25 mouse cellular contexts compared by ENCODE assay signal in genomic region chr2:170135820-170136219, GRCm38 (mm10).
"Had no signal": no experiment of that assay in that cellular context is flagged by ENCODE, and none has a peak within 500 bp of the region (broad histone marks: within the 10 kb centered on the region; RNA-seq: fewer than 3 reads in every experiment).

No protein-coding gene starts in this region.

- H3K9me3 ChIP-seq: heart, embryonic 13.5 days; heart, embryonic 15.5 days; hindbrain, embryonic 13.5 days; hindbrain, embryonic 15.5 days; kidney, embryonic 15.5 days; limb, embryonic 13.5 days; limb, embryonic 15.5 days; liver, embryonic 12.5 days had no signal

- H3K4me3 ChIP-seq: heart, embryonic 13.5 days; heart, embryonic 15.5 days; hindbrain, embryonic 13.5 days; hindbrain, embryonic 15.5 days; kidney, embryonic 15.5 days; limb, embryonic 13.5 days; limb, embryonic 15.5 days; liver, embryonic 12.5 days had no signal

- H3K36me3 ChIP-seq: heart, embryonic 13.5 days; heart, embryonic 15.5 days; hindbrain, embryonic 13.5 days; hindbrain, embryonic 15.5 days; kidney, embryonic 15.5 days; limb, embryonic 13.5 days; limb, embryonic 15.5 days; liver, embryonic 12.5 days had no signal

- DNase-seq: gastrocnemius, postnatal 10 days; gastrocnemius, postnatal 25 days; heart, adult 18-20 months; heart, postnatal 14 days; kidney, adult 11 months; kidney, adult 2 months; kidney, adult 9 months; kidney, postnatal 14 days; kidney, postnatal 36 days; layer of hippocampus, adult 9-11 months; layer of hippocampus, postnatal 36 days; left cerebral cortex, postnatal 4 days had no signal

- H3K9ac ChIP-seq: heart, embryonic 13.5 days; heart, embryonic 15.5 days; hindbrain, embryonic 13.5 days; hindbrain, embryonic 15.5 days; kidney, embryonic 15.5 days; limb, embryonic 13.5 days; limb, embryonic 15.5 days; liver, embryonic 12.5 days; liver, embryonic 14.5 days had no signal

- H3K4me2 ChIP-seq: heart, embryonic 11.5 days; heart, embryonic 13.5 days; heart, embryonic 15.5 days; hindbrain, embryonic 13.5 days; hindbrain, embryonic 15.5 days; kidney, embryonic 15.5 days; limb, embryonic 13.5 days; limb, embryonic 15.5 days; liver, embryonic 12.5 days had no signal

- H3K27ac ChIP-seq: heart, embryonic 13.5 days; heart, embryonic 15.5 days; hindbrain, embryonic 13.5 days; hindbrain, embryonic 15.5 days; hindbrain, postnatal 0 days; kidney, embryonic 15.5 days; kidney, postnatal 0 days; limb, embryonic 13.5 days; limb, embryonic 15.5 days; liver, embryonic 14.5 days had no signal

- ATAC-seq: hindbrain, postnatal 0 days; intestine, embryonic 16.5 days; liver, embryonic 12.5 days had no signal

- H3K27me3 ChIP-seq: heart, embryonic 13.5 days; heart, embryonic 15.5 days; kidney, embryonic 15.5 days; limb, embryonic 13.5 days; limb, embryonic 15.5 days; liver, embryonic 12.5 days had no signal
